In the genomic region with DNA sequence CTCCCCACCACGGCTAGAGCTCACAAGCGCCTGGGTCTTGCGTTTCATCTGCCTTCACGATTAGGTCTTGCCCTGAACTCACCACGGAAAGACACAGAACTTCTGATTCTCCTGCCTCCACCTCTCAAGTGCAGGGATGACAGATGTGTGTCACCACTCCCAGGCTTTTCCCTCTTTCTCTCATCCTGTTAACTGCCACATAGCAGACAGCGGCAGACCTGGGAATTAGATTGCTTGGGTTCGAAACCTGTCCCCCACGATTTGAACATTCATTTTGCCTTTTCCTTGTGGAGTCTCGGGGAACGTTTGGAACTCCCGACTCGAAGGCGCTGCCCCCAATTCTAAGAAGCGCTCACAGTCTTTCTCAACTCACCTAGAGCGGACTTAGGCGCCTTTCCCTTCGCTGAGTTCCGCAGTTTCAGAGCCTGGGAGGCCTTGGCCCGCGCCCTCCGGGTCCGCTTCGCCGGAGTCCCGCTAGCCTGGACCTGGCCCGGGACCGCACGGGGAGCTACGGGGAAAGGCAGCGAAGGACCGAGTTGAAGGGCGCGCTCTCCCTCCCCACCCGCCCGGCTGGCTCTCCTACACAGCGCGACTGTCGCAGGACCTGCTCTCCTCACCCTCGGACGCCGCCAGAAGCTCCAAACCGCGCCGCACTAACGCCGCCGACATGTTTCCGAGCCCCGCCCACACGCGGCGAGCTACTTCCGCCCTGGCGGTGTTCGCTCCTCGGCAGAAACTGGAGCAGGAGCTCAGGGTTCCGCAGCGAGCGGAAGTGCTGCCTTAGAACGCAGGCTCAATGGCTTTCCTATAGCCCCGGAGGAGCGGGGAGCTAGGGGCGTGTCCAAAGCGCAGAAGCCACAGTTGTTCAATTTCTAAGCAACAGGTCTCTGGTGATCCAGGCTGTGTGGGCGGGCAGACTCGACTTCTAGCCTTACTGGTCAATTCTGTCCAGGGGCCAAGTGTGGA, we compare ENCODE assay signal across 7 mouse cellular contexts. TPM values are rescaled to one million over a fixed set of nuclear protein-coding genes. Genes with fewer than 3 reads are reported as not detected.
DNase-seq lines count a peak whose midpoint lies in the region; ATAC-seq and TF ChIP-seq lines count a peak whose summit lies in the region.

A gene (minus strand): TSS at position 706 of the 966 bp plus-strand sequence.

- TF ChIP-seq POLR2A in cortical plate, adult 2 months (IDR thresholded peaks at IDR 0.05; ENCODE audit: extremely low read depth, insufficient read depth, low read length), result peak; percentile 62

- no peak for TF ChIP-seq CTCF in cortical plate, adult 2 months (IDR thresholded peaks at IDR 0.05; ENCODE audit: extremely low read depth, insufficient read depth, low read length)

- 0 out of 2 replicates have a peak within 1 kb of the TSS, but pooled peaks have one; percentile 4 for H3K27ac ChIP-seq in cortical plate, adult 2 months (ENCODE audit: insufficient read depth, low read length)

- peak within 1 kb of the TSS; percentile 55 for H3K4me3 ChIP-seq in cortical plate, adult 2 months (ENCODE audit: insufficient read depth, low read length)

- peak; percentile 92 for ATAC-seq in megakaryocyte-erythroid progenitor cell, adult 5-6 weeks (replicated peaks; ENCODE audit: low FRiP score, low TSS enrichment, poor library complexity, severe bottlenecking)

- H3K4me1 ChIP-seq in cortical plate, adult 2 months (ENCODE audit: control insufficient read depth, insufficient read depth, low read length), result no peaks in the 10 kb centered on the region

- intact Hi-C loops in left cerebral cortex, postnatal 10 days (cut with DNase I), result loop anchor here (10.0 kb wide), 1 partner anchor 931 kb away; a partner anchor contains a TSS

- DNase-seq in adipocyte (ENCODE audit: low spot score), result peak; percentile 95
- peak; percentile 89 for DNase-seq in gastrocnemius, postnatal 10 days
- peak; percentile 97 for DNase-seq in induced T-regulatory cell, adult 2 months (ENCODE audit: low read depth)
- peak; percentile 87 to 94 for DNase-seq in left cerebral cortex, postnatal 10 days (ENCODE audit: extremely low spot score in 1 of 2, low spot score in 2 of 2)
- peak; percentile 85 for DNase-seq in right cerebral cortex, postnatal 25 days

RNA-seq across cellular contexts. Expression of the gene that starts here (rescaled TPM):
- 41.5 and 42.3 TPM in 2 replicates for polyA plus RNA-seq in cortical plate, adult 2 months (2012; rRNA removed)
- total RNA-seq in gastrocnemius, postnatal 10 days (2021), result 10 to 100 TPM; 16.7 to 18.8 TPM
- total RNA-seq in left cerebral cortex, postnatal 10 days (2021), result 10 to 100 TPM; 41.5 to 47.5 TPM
- 51.6 and 54.4 TPM in 2 replicates for total RNA-seq in megakaryocyte-erythroid progenitor cell, adult 5-6 weeks (2014; fragmentation: Nextera tagmentation)
- total RNA-seq in megakaryocyte-erythroid progenitor cell, adult 5-6 weeks (2017), result 28.7 and 36.3 TPM in 2 replicates

Comparison
In these comparisons a context has a peak if more than half of its experiments do, and no peak if none do; other contexts are left out.
1. Peak in every context shown above with its lines: DNase-seq, ATAC-seq, H3K4me3 ChIP-seq and H3K27ac ChIP-seq.